Mouse (Mus musculus) limb, embryonic 15.5 days (tissue): Measurements from ENCODE around the gene Plekhm3. TPM values are rescaled to one million over a fixed set of nuclear protein-coding genes. Genes with fewer than 3 reads are reported as not detected.

ENCODE experiments used
- ATAC-seq: fragments of 200-750 bp; cut with Nextera tagmentation; 2 replicates; pipeline ENCODE4 v1.8.0; 2017; ENCODE audit warnings: low read depth, moderate TSS enrichment; ENCODE audit not compliant: insufficient number of reproducible peaks, low FRiP score, low TSS enrichment
- H3K27ac ChIP-seq: fragments of 300-500 bp; sonication (generic); 2 replicates; pipeline ENCODE4 v1.5.1; 2015; ENCODE audit warnings: moderate library complexity, mild to moderate bottlenecking, inconsistent platforms
- H3K27me3 ChIP-seq: fragments of 300-500 bp; sonication (generic); 2 replicates; pipeline ENCODE4 v1.6.1; 2015; ENCODE audit warnings: inconsistent platforms
- H3K36me3 ChIP-seq: fragments of 300-500 bp; sonication (generic); 2 replicates; pipeline ENCODE4 v1.6.1; 2015; ENCODE audit warnings: inconsistent platforms
- H3K4me1 ChIP-seq: fragments of 300-500 bp; sonication (generic); 2 replicates; pipeline ENCODE4 v1.6.1; 2015; ENCODE audit warnings: inconsistent platforms
- H3K4me2 ChIP-seq: fragments of 300-500 bp; sonication (generic); 2 replicates; pipeline ENCODE4 v1.6.1; 2015; ENCODE audit warnings: mild to moderate bottlenecking, inconsistent platforms
- H3K4me3 ChIP-seq: fragments of 300-500 bp; sonication (generic); 2 replicates; pipeline ENCODE4 v1.5.1; 2015; ENCODE audit warnings: mild to moderate bottlenecking, inconsistent platforms
- H3K9ac ChIP-seq: fragments of 300-500 bp; sonication (generic); 2 replicates; pipeline ENCODE4 v1.6.1; 2015; ENCODE audit warnings: inconsistent platforms
- H3K9me3 ChIP-seq: fragments of 300-500 bp; sonication (generic); 2 replicates; pipeline ENCODE4 v1.6.1; 2016; ENCODE audit warnings: inconsistent platforms
- WGBS: fragments of 180-500 bp; shearing (Covaris S2); methylation state at CpG from one replicate; pipeline ENCODE4 v1.1.7; 2015; 5-methylcytosine and 5-hydroxymethylcytosine counted together
- polyA plus RNA-seq: library from polyadenylated mRNA; unstranded; fragments of >200 nt; fragmentation: Nextera tagmentation; extraction: Ambion mirVana; gene quantifications from 2 replicates; pipeline ENCODE4 v1.2.1, GENCODE M21; 2015

Plekhm3 gene
- polyA plus RNA-seq, 1 experiment from 2014 or later, result 6.6 TPM

DNA sequence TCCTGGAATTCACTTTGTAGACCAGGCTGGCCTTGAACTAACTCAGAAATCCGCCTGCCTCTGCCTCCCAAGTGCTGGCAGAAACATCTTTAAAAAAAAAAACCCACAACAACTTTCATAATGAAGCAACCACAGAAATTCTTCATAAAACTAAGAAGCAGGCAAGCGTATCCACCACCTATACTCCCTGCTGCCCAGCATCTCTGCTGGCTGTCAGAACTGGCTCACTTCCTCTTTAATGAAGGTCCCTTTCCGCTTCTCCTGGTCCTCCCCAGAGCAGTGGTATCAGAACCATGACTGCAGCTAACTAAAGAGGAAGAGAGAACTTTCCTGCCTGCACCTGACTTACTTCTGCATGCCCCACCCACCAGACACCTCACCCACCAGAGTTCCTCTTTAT, 31.0 kb downstream of the Plekhm3 start:
- Histone ChIP-seq H3K27ac (no peak overlapping the region), H3K4me1 (no peaks in the 10 kb centered on the region), H3K9ac (no peak overlapping the region), H3K9me3 (no peaks in the 10 kb centered on the region), H3K4me2 (no peak overlapping the region), H3K4me3 (no peak overlapping the region), H3K36me3 (peaks cover 8% of the 10 kb centered on the region), H3K27me3 (no peaks in the 10 kb centered on the region)
- 87% methylated on average over 3 of the region's 3 CpGs for WGBS
- ATAC-seq, result no peak

DNA sequence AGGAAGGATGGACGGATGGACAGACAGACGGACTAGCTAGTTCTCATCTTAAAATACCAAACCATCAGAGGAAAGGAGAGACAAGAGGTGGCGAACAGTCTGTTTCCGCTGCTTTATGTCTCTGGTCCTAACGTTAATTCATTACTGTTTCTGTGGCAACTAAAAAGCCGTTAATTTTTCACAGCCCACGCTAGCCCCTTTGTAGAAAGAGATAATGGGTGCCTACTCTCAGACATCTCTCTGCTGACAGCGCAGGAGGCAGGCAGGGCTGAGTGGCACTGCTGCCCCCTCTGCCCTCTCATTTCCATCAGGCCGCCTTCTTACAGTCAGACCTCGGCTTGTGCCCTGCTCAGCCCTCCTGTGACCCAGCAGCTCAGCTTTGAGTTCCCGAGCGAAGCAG, 32.3 kb downstream of the Plekhm3 start:
- H3K4me3 ChIP-seq, result no peak overlapping the region
- 73% methylated on average over 12 of the region's 12 CpGs for WGBS
- no peaks in the 10 kb centered on the region for H3K9me3 ChIP-seq
- H3K27me3 ChIP-seq, result no peaks in the 10 kb centered on the region
- no peak overlapping the region for H3K9ac ChIP-seq
- H3K4me1 ChIP-seq, result 0 out of 2 replicates have a peak, but pooled peaks cover 1% of the 10 kb centered on the region
- H3K27ac ChIP-seq, result no peak overlapping the region
- H3K4me2 ChIP-seq, result no peak overlapping the region
- peaks cover 8% of the 10 kb centered on the region for H3K36me3 ChIP-seq
- no peak for ATAC-seq

- no peak overlapping the region for H3K4me3 ChIP-seq
- no peak overlapping the region for H3K9ac ChIP-seq
- H3K27ac ChIP-seq, result peak overlapping the region; percentile 13; the same call in 1 of the 2 replicates
- no peak for ATAC-seq
- no peak overlapping the region for H3K4me2 ChIP-seq
- H3K27me3 ChIP-seq, result no peaks in the 10 kb centered on the region
- WGBS, result 45% methylated on average over 14 of the region's 14 CpGs
- H3K9me3 ChIP-seq, result no peaks in the 10 kb centered on the region
- H3K36me3 ChIP-seq, result peaks cover 8% of the 10 kb centered on the region
- peaks cover 13% of the 10 kb centered on the region; the same call in 1 of the 2 replicates for H3K4me1 ChIP-seq
Observed at GRCm38 (mm10) chr1:64918810-64919528, 37.7 kb downstream of the Plekhm3 start.

DNA sequence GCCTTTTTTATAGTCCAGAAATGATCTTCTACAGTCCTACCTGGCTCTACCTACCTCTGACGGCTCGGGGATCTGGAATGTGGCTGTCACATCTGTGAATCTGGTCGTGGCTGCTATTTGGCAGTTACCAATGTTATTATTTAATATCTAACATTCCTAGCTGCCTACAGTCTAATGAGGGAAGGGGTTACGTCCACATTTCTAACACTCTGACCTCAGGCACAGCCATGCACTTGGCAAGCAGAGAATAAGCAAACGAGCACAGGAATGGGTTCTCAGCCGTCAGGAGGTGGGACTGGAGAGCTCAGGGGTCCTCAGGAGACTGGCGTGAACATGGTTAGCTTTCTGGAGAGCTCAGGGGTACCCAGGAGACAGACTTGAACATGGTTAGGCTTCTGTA, 38.7 kb downstream of the Plekhm3 start:
- no peak overlapping the region for H3K9ac ChIP-seq
- peaks cover 13% of the 10 kb centered on the region; the same call in 1 of the 2 replicates for H3K4me1 ChIP-seq
- no peak overlapping the region for H3K4me3 ChIP-seq
- no peak for ATAC-seq
- H3K27me3 ChIP-seq, result no peaks in the 10 kb centered on the region
- H3K27ac ChIP-seq, result 0 out of 2 replicates have a peak overlapping the region, but pooled peaks have one; percentile 0
- WGBS, result 52% methylated on average over 7 of the region's 7 CpGs
- H3K9me3 ChIP-seq, result no peaks in the 10 kb centered on the region
- peaks cover 8% of the 10 kb centered on the region for H3K36me3 ChIP-seq
- no peak overlapping the region for H3K4me2 ChIP-seq

DNA sequence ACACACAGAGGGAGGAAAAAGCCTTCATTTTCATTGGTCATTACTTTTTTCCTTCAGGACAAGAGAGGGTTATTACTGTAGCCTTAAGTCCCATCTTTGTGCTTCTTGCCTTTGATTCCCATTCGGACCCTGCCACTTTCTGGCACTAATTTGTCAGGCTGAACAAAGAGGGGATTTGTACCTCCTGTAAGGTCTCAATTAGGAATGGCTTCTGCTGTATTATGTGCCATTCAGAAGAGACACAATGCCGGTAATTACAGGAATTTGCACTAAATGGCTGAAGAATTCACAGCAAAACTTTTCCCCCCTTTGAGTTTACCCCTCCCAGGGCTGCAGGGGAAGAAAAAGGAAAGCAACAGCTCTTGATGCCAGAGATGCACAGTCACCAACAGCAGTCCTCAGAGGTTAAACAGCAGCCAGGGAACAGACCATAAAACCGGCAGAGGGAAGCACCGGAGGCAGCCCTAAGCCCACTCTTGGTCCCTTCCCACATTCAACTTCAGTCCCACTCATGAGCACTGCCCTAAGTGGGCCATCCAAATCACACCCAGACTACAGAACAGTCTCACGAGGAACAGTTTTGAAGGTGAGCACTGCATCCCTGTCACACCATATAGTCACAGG, 39.6 kb downstream of the Plekhm3 start:
- no peaks in the 10 kb centered on the region for H3K9me3 ChIP-seq
- no peak overlapping the region for H3K4me3 ChIP-seq
- ATAC-seq, result no peak
- H3K27ac ChIP-seq, result no peak overlapping the region
- WGBS, result 32% methylated on average over 5 of the region's 5 CpGs
- no peak overlapping the region for H3K9ac ChIP-seq
- H3K4me2 ChIP-seq, result no peak overlapping the region
- peaks cover 13% of the 10 kb centered on the region; the same call in 1 of the 2 replicates for H3K4me1 ChIP-seq
- no peaks in the 10 kb centered on the region for H3K27me3 ChIP-seq
- H3K36me3 ChIP-seq, result peaks cover 8% of the 10 kb centered on the region

DNA sequence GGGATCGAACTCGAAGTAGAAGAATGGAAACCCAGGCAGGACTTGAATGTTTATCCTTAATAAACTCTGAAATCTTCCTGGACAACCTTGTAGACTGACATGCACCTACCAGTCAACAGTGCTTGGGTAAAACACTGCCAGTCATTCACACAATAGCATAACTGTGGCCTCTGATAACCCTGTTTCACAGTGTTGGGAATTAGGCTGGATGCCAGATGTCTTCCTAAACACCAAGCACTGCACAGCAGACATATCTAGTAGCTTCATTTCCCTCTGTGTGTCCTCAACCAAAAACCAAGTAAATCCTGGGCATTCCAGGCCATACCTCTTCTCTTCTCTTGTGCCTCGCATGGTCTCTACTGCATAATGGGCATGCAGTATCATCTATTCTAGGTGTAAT, 42.3 kb downstream of the Plekhm3 start:
- H3K4me1 ChIP-seq, result peaks cover 12% of the 10 kb centered on the region; the same call in 1 of the 2 replicates
- H3K9ac ChIP-seq, result no peak overlapping the region
- H3K27me3 ChIP-seq, result no peaks in the 10 kb centered on the region
- 92% methylated on average over 3 of the region's 3 CpGs for WGBS
- no peak for ATAC-seq
- no peaks in the 10 kb centered on the region for H3K36me3 ChIP-seq
- H3K4me3 ChIP-seq, result no peak overlapping the region
- H3K27ac ChIP-seq, result no peak overlapping the region
- H3K4me2 ChIP-seq, result no peak overlapping the region
- no peaks in the 10 kb centered on the region for H3K9me3 ChIP-seq

DNA sequence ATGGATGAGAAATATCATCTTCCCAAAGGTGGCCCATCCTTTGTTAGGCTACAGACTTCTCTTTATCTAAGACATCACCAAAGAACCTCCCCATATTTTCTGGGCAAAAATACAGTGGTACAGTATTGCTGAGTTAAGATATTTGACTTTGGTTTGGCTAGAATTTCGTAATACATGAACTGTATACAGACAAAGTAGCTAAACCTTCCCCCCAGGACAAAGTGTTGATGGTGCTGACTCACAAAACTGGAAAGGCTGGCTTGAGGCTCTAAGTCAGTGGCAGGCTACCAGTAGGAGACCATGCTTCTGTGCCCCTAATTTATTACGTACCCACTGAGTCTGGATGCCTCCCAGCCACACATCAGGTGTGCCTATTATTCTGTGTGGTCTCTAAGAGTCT, 48.9 kb downstream of the Plekhm3 start:
- Histone ChIP-seq H3K27me3 (no peaks in the 10 kb centered on the region), H3K4me2 (no peak overlapping the region), H3K4me1 (no peaks in the 10 kb centered on the region), H3K9ac (no peak overlapping the region), H3K4me3 (no peak overlapping the region), H3K27ac (no peak overlapping the region), H3K36me3 (no peaks in the 10 kb centered on the region), H3K9me3 (no peaks in the 10 kb centered on the region)
- ATAC-seq, result no peak
- WGBS, result 70% methylated on average over 2 of the region's 2 CpGs

GRCm38 (mm10) chr1:64906226-64906625, 50.4 kb downstream of the Plekhm3 start:
- no peaks in the 10 kb centered on the region for H3K9me3 ChIP-seq
- WGBS, result 63% methylated on average over 1 of the region's 1 CpGs
- H3K36me3 ChIP-seq, result no peaks in the 10 kb centered on the region
- H3K4me1 ChIP-seq, result no peaks in the 10 kb centered on the region
- no peak overlapping the region for H3K27ac ChIP-seq
- ATAC-seq, result no peak
- no peak overlapping the region for H3K4me2 ChIP-seq
- H3K9ac ChIP-seq, result no peak overlapping the region
- H3K4me3 ChIP-seq, result no peak overlapping the region
- H3K27me3 ChIP-seq, result no peaks in the 10 kb centered on the region

- no peaks in the 10 kb centered on the region for H3K9me3 ChIP-seq
- no peak for ATAC-seq
- 56% methylated on average over 4 of the region's 4 CpGs for WGBS
- H3K4me2 ChIP-seq, result no peak overlapping the region
- no peaks in the 10 kb centered on the region for H3K27me3 ChIP-seq
- no peak overlapping the region for H3K27ac ChIP-seq
- no peaks in the 10 kb centered on the region for H3K4me1 ChIP-seq
- no peak overlapping the region for H3K9ac ChIP-seq
- H3K4me3 ChIP-seq, result no peak overlapping the region
- H3K36me3 ChIP-seq, result no peaks in the 10 kb centered on the region
Observed at GRCm38 (mm10) chr1:64903415-64903814, 53.2 kb downstream of the Plekhm3 start.

DNA sequence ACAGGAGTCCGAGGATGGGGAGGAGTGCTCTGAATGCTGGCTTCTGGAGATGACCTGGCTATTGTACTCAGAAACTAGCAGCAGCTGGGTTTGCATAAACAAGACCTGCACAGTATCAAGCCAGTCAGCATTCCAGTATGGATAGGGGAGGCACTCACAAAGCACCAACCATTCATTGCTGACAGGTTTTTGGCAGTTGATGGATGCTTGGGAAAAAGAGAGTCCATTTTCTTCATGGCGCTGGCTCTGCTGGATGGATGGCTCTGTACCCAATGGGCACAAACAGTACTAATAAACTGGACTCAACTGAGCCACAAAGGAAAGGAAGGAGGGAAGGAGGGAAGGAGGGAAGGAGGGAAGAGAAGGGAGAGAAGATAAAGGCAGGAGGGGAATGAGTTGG, 53.8 kb downstream of the Plekhm3 start:
- H3K4me3 ChIP-seq, result no peak overlapping the region
- ATAC-seq, result no peak
- H3K9me3 ChIP-seq, result no peaks in the 10 kb centered on the region
- H3K4me2 ChIP-seq, result no peak overlapping the region
- H3K4me1 ChIP-seq, result no peaks in the 10 kb centered on the region
- H3K9ac ChIP-seq, result no peak overlapping the region
- H3K27ac ChIP-seq, result no peak overlapping the region
- 77% methylated on average over 2 of the region's 2 CpGs for WGBS
- H3K36me3 ChIP-seq, result no peaks in the 10 kb centered on the region
- H3K27me3 ChIP-seq, result no peaks in the 10 kb centered on the region

DNA sequence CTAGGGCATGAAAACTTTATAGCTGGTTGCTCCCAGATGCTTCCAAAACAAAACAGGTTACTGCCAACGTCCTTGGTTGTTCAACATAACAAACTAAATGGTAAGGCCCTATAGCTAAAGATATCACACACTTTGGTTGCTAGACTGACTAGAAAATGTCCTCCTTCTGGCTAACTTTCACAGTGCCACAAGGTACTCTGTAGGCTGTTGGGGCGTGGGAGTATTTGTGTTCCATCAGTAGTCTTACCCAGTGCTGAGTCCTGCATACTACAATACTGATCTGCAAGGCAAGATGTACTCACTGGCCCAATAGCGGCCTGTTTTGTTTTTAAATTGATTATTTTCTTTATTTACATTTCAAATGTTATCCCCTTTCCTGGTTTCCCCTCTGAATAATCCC, 56.9 kb downstream of the Plekhm3 start:
- Histone ChIP-seq H3K9ac (no peak overlapping the region), H3K36me3 (no peaks in the 10 kb centered on the region), H3K27ac (no peak overlapping the region), H3K4me3 (no peak overlapping the region), H3K4me2 (no peak overlapping the region), H3K4me1 (no peaks in the 10 kb centered on the region), H3K27me3 (no peaks in the 10 kb centered on the region), H3K9me3 (no peaks in the 10 kb centered on the region)
- WGBS, result 84% methylated on average over 3 of the region's 3 CpGs
- no peak for ATAC-seq

GRCm38 (mm10) chr1:64897485-64897884, 59.1 kb downstream of the Plekhm3 start:
- H3K36me3 ChIP-seq, result no peaks in the 10 kb centered on the region

More at GRCm38 (mm10) chr1:64897485-64897884, 59.1 kb downstream of the Plekhm3 start:
- no peaks in the 10 kb centered on the region for H3K27me3 ChIP-seq
- no peak overlapping the region for H3K9ac ChIP-seq
- WGBS, result 86% methylated on average over 2 of the region's 2 CpGs
- no peak overlapping the region for H3K4me2 ChIP-seq
- no peaks in the 10 kb centered on the region for H3K9me3 ChIP-seq
- no peak overlapping the region for H3K4me3 ChIP-seq
- ATAC-seq, result no peak
- H3K27ac ChIP-seq, result no peak overlapping the region
- no peaks in the 10 kb centered on the region for H3K4me1 ChIP-seq
